Mouse (Mus musculus) heart, postnatal 4 days (tissue): Measurements from ENCODE around the gene Angptl3. TPM values are rescaled to one million over a fixed set of nuclear protein-coding genes. Genes with fewer than 3 reads are reported as not detected.

Experiments used
- DNase-seq: peaks from one replicate; pipeline ENCODE4 v3.0.0; 2021
- total RNA-seq, 2 experiments: library from RNA; stranded (reverse); gene quantifications; 2 replicates each; pipeline ENCODE4 v1.2.3; 2021

Gene Angptl3
- 1 to 10 TPM; 1.7 to 1.9 TPM for total RNA-seq

GRCm38 (mm10) chr4:99030686-99031085 lies at the start of gene Angptl3:
Angptl3 (plus strand) TSS chr4:99030954.
- no peak for DNase-seq

- DNase-seq: no peak
Observed at GRCm38 (mm10) chr4:98984701-98985100, 46.1 kb upstream of the Angptl3 start.

GRCm38 (mm10) chr4:98993491-98993890 lies 37.3 kb upstream of the Angptl3 start:
- DNase-seq: no peak

GRCm38 (mm10) chr4:99005574-99005973 lies 25.2 kb upstream of the Angptl3 start:
- DNase-seq: no peak

GRCm38 (mm10) chr4:99006319-99006718 lies 24.4 kb upstream of the Angptl3 start:
- DNase-seq: no peak

GRCm38 (mm10) chr4:99011039-99011438 lies 19.7 kb upstream of the Angptl3 start:
- no peak for DNase-seq

- no peak for DNase-seq
Observed at GRCm38 (mm10) chr4:99022221-99022620, 8.5 kb upstream of the Angptl3 start.

GRCm38 (mm10) chr4:99028377-99028776 lies 2.4 kb upstream of the Angptl3 start:
- no peak for DNase-seq

- no peak for DNase-seq
Observed at GRCm38 (mm10) chr4:99032921-99033320, 2.2 kb downstream of the Angptl3 start.

- DNase-seq: no peak
Observed at GRCm38 (mm10) chr4:99044854-99045253, 14.1 kb downstream of the Angptl3 start.

GRCm38 (mm10) chr4:99046471-99046870 lies 15.7 kb downstream of the Angptl3 start:
- DNase-seq: no peak

- DNase-seq: no peak
Observed at GRCm38 (mm10) chr4:99048581-99048980, 17.8 kb downstream of the Angptl3 start.

GRCm38 (mm10) chr4:99064524-99064923 lies 33.8 kb downstream of the Angptl3 start:
- DNase-seq: no peak

- no peak for DNase-seq
Observed at GRCm38 (mm10) chr4:99068806-99069205, 38.1 kb downstream of the Angptl3 start.

- no peak for DNase-seq
Observed at GRCm38 (mm10) chr4:99078005-99078404, 47.3 kb downstream of the Angptl3 start.

GRCm38 (mm10) chr4:99081169-99081568 lies 50.4 kb downstream of the Angptl3 start:
- DNase-seq: no peak

- no peak for DNase-seq
Observed at GRCm38 (mm10) chr4:99083862-99084261, 53.1 kb downstream of the Angptl3 start.

- DNase-seq: no peak
Observed at GRCm38 (mm10) chr4:99087760-99088485, 57.2 kb downstream of the Angptl3 start.

GRCm38 (mm10) chr4:99091151-99091701 lies 60.5 kb downstream of the Angptl3 start:
- DNase-seq: no peak

GRCm38 (mm10) chr4:99091777-99092176 lies 61.0 kb downstream of the Angptl3 start:
- DNase-seq: no peak
